Mouse (Mus musculus) ES-E14 (cell line): ENCODE measurements around the gene Tcta. TPM values are rescaled to one million over a fixed set of nuclear protein-coding genes. Genes with fewer than 3 reads are reported as not detected.
"Not testable (repeated sequence)": the region's sequence is repeated elsewhere in the genome, so short reads cannot be mapped to it uniquely, and the experiment has no call there.

Experiments used
- DNase-seq: peaks from one replicate; pipeline ENCODE4 v3.0.0-alpha.2; 2013; ENCODE audit warnings: low read depth, low spot score
- H3K27ac ChIP-seq: 2 replicates; pipeline ENCODE4 v1.5.1; 2012; ENCODE audit warnings: low read depth, mild to moderate bottlenecking, low read length, moderate library complexity, mixed read lengths; ENCODE audit not compliant: poor library complexity, insufficient read depth, severe bottlenecking
- H3K36me3 ChIP-seq: 2 replicates; pipeline ENCODE4 v1.6.1; 2012; ENCODE audit warnings: mild to moderate bottlenecking, low read length, moderate library complexity, mixed read lengths; ENCODE audit not compliant: control insufficient read depth, poor library complexity, insufficient read depth, severe bottlenecking
- H3K4me1 ChIP-seq, 2 experiments: fragments of 150-350 bp in 1 of 2; sonication (generic) in 1 of 2; 2 replicates each; pipeline ENCODE4 v1.6.1; 2012; ENCODE audit warnings: low read length in 2 of 2, mild to moderate bottlenecking in 1 of 2, mixed read lengths in 1 of 2; ENCODE audit not compliant: control insufficient read depth in 2 of 2, insufficient read depth in 2 of 2, poor library complexity in 1 of 2
- H3K4me3 ChIP-seq, 2 experiments: fragments of 150-350 bp in 1 of 2; sonication (generic) in 1 of 2; 2 replicates each; pipeline ENCODE4 v1.5.1; 2012; ENCODE audit warnings: low read length in 2 of 2, low read depth in 1 of 2, mild to moderate bottlenecking in 1 of 2, mixed read lengths in 1 of 2; ENCODE audit not compliant: insufficient read depth in 1 of 2, poor library complexity in 1 of 2, severe bottlenecking in 1 of 2
- H3K9ac ChIP-seq: 2 replicates; pipeline ENCODE4 v1.6.1; 2012; ENCODE audit warnings: low read depth, mild to moderate bottlenecking, low read length, mixed read lengths; ENCODE audit not compliant: poor library complexity, insufficient read depth, severe bottlenecking
- H3K9me3 ChIP-seq: fragments of 150-350 bp; sonication (generic); 2 replicates; pipeline ENCODE4 v1.6.1; 2012; ENCODE audit warnings: low read depth, mild to moderate bottlenecking, low read length; ENCODE audit not compliant: control insufficient read depth, insufficient read depth
- CHD2 ChIP-seq: IDR thresholded peaks from 2 replicates; pipeline ENCODE4 v1.6.1; 2014; ENCODE audit warnings: mild to moderate bottlenecking, low read depth, low read length, inconsistent platforms
- HCFC1 ChIP-seq: IDR thresholded peaks from 2 replicates; pipeline ENCODE4 v1.6.1; 2012; ENCODE audit warnings: low read length, inconsistent platforms, borderline replicate concordance; ENCODE audit not compliant: insufficient read depth
- MAFK ChIP-seq: IDR thresholded peaks from 2 replicates; pipeline ENCODE4 v1.6.1; 2014; ENCODE audit warnings: mild to moderate bottlenecking, low read depth, low read length, inconsistent platforms; ENCODE audit not compliant: insufficient read depth
- ZC3H11A ChIP-seq: IDR thresholded peaks from 2 replicates; pipeline ENCODE4 v1.6.1; 2012; ENCODE audit warnings: low read depth, mild to moderate bottlenecking, inconsistent platforms, low read length, borderline replicate concordance
- ZNF384 ChIP-seq: IDR thresholded peaks from 2 replicates; pipeline ENCODE4 v1.6.1; 2012; ENCODE audit warnings: low read depth, low read length, inconsistent platforms
- in situ Hi-C, 2 experiments: fragments of 600-800 bp; cut with MboI; formaldehyde crosslinking; loops; one replicate each; pipeline ENCODE4 v1.15.1; 2025; ENCODE audit warnings: low sequenced_read_pairs in 2 of 2, inconsistent platforms in 1 of 2; ENCODE audit not compliant: unreplicated experiment in 2 of 2
- total RNA-seq: library from RNA; depleted of rRNA; stranded (reverse); fragments of 300-350 nt; gene quantifications from 2 replicates; pipeline ENCODE4 v1.2.3, GENCODE M21; 2012

Tcta gene
- total RNA-seq, 1 experiment: 11.0 TPM

DNA sequence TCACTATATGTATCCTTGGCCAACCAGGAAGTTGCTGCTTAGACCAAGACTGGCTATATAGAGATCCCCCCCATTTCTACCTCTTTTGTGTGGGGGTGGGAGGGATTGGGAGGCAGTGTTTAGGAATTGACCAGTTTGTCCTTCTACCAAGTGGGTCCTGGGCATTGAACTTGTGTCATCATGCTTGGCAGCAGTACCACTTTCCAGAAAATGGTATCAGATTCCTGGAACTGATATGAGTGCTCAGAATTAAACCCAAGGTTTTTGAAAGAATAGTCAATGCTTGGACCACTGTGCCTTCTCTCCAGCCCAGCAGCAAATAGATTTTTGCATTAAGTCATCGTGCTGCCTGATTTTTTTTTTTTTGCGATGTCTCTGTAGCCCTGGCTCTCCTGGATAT, 19.9 kb upstream of the Tcta start:
- no peak overlapping the region for H3K27ac ChIP-seq
- TF ChIP-seq CHD2 (no peak), ZC3H11A (no peak), MAFK (no peak), HCFC1 (no peak), ZNF384 (no peak)
- H3K36me3 ChIP-seq: peaks cover 18% of the 10 kb centered on the region
- no peak overlapping the region for H3K9ac ChIP-seq
- no peaks in the 10 kb centered on the region for H3K9me3 ChIP-seq
- peaks cover 0 to 3% of the 10 kb centered on the region in 2 experiments; a peak in 1 of 4 replicates for H3K4me1 ChIP-seq
- DNase-seq: no peak
- H3K4me3 ChIP-seq: no peak overlapping the region
- in situ Hi-C loops: no loop called here

DNA sequence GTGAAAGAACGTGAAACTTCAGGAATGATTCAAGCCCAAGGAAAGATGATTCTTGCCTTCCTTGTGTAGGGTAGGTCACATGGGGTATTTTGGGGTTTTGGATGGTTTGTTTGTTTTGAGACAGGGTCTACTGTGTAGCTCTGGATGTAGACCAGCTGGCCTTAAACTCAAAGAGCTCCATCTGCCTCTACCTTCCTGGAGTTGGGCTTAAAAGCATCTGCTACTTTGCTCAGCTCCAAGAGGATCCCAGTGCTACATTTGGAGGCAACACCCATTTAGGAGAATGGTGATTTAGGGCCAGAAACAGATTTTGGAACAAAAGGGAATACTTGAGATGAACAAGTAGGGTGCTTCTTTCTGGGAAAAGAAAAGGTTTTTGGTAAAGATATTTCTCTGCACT, 18.8 kb upstream of the Tcta start:
- in situ Hi-C loops: no loop called here
- peaks cover 0 to 3% of the 10 kb centered on the region in 2 experiments; a peak in 1 of 4 replicates for H3K4me1 ChIP-seq

DNA sequence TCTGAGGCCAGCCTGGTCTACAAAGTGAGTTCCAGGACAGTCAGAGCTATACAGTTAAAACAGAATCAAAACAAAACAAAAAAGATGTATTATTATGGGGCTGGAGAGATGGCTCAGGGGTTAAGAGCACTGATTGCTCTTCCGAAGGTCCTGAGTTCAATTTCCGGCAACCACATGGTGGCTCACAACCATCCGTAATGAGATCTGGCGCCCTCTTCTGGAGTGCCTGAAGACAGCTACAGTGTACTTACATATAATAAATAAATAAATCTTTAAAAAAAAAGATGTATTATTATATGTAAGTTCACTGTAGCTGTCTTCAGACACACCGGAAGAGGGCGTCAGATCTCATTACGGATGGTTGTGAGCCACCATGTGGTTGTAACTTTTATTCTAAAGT, 16.1 kb upstream of the Tcta start:
- H3K4me1 ChIP-seq, in situ Hi-C loops, H3K9me3 ChIP-seq, H3K4me3 ChIP-seq, H3K36me3 ChIP-seq, H3K9ac ChIP-seq, H3K27ac ChIP-seq, DNase-seq: not testable (repeated sequence)

More for the DNA sequence above, 18.8 kb upstream of the Tcta start:
- Histone ChIP-seq H3K4me3 (no peak overlapping the region), H3K36me3 (peaks cover 12% of the 10 kb centered on the region), H3K9ac (no peak overlapping the region), H3K27ac (no peak overlapping the region), H3K9me3 (no peaks in the 10 kb centered on the region)
- no peak for DNase-seq
- TF ChIP-seq MAFK (no peak), ZNF384 (no peak), ZC3H11A (no peak), CHD2 (no peak), HCFC1 (no peak)

DNA sequence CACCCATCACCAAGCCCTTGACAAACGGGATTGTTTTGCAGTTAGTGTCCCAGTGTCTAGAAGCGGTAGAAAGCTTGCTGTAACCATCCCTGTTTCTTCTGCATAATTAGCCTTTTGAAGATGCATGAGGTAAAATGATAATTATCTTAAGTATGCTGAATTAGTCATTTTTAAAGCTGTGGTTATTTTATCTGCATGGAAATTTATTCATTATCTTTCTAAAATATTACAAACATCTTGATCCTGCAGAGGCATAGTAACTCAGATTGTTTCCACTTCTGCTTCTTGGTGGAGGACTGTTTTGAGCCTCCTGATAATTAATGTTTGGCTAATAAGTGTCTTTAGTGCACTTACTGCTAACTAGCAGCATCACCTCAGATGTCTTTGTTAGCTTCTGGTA, 12.5 kb upstream of the Tcta start:
- DNase-seq: no peak
- Histone ChIP-seq H3K4me1 (peaks cover 3 to 4% of the 10 kb centered on the region in 2 experiments; a peak in 2 of 4 replicates), H3K27ac (no peak overlapping the region), H3K4me3 (no peak overlapping the region), H3K36me3 (peaks cover 5% of the 10 kb centered on the region; the same call in 1 of the 2 replicates), H3K9ac (no peak overlapping the region), H3K9me3 (no peaks in the 10 kb centered on the region)
- in situ Hi-C loops: no loop called here
- TF ChIP-seq CHD2 (no peak), ZNF384 (no peak), ZC3H11A (no peak), MAFK (no peak)

DNA sequence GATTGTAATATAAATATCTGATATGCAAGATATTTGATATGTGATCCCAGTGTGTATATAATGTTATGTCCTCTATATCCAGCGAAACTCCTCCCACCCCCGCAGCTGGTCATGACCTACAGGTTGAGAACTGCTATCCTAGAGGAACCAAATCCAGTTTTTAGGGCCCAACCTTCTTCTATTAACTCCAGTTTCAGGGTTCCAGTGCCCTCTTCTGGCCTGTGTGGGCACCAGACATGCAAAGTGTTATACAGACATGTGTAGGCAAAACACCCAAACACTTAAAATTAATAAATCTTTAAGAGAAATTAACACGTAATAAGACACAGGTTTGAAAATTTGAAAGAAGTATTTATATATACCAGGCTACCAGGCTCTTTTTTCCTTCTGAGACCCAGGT, 11.6 kb upstream of the Tcta start:
- no peak for DNase-seq
- peaks cover 3 to 4% of the 10 kb centered on the region in 2 experiments; a peak in 2 of 4 replicates for H3K4me1 ChIP-seq
- no peak overlapping the region for H3K27ac ChIP-seq
- TF ChIP-seq HCFC1: no peak
- no peak for TF ChIP-seq CHD2
- TF ChIP-seq MAFK: no peak
- H3K4me3 ChIP-seq: no peak overlapping the region
- no peak overlapping the region for H3K9ac ChIP-seq
- in situ Hi-C loops: no loop called here
- no peaks in the 10 kb centered on the region for H3K9me3 ChIP-seq
- H3K36me3 ChIP-seq: peaks cover 5% of the 10 kb centered on the region; the same call in 1 of the 2 replicates
